Mouse (Mus musculus): ENCODE data around the gene Olfr1243. TPM values are rescaled to one million over a fixed set of nuclear protein-coding genes. Genes with fewer than 3 reads are reported as not detected.
"Not testable (repeated sequence)": the region's sequence is repeated elsewhere in the genome, so short reads cannot be mapped to it uniquely, and the experiment has no call there.

The Olfr1243 gene
- not detected in 2 replicates for polyA plus RNA-seq (2012; rRNA removed)

- DNase-seq (ENCODE audit: low read depth): no peak
Measured at GRCm38 (mm10) chr2:89531387-89531786, at the start of gene Olfr1243. Olfr1243 (minus strand) TSS chr2:89531487.

GRCm38 (mm10) chr2:89578347-89578746, 47.1 kb upstream of the Olfr1243 start, which contains the start of gene Olfr1245:
Olfr1245 (minus strand) TSS chr2:89578447.
- no peak for DNase-seq (ENCODE audit: low read depth)

GRCm38 (mm10) chr2:89562706-89563105, 31.4 kb upstream of the Olfr1243 start:
- not testable (repeated sequence) for DNase-seq (ENCODE audit: low read depth)

GRCm38 (mm10) chr2:89544516-89544915, 13.2 kb upstream of the Olfr1243 start:
- no peak for DNase-seq (ENCODE audit: low read depth)

GRCm38 (mm10) chr2:89539923-89540322, 8.6 kb upstream of the Olfr1243 start:
- no peak for DNase-seq (ENCODE audit: low read depth)

GRCm38 (mm10) chr2:89498235-89498634, 33.1 kb downstream of the Olfr1243 start, which contains the start of gene Olfr1242:
Olfr1242 (minus strand) TSS chr2:89498335.
- DNase-seq (ENCODE audit: low read depth): no peak

- no peak for DNase-seq (ENCODE audit: low read depth)
Measured at GRCm38 (mm10) chr2:89487026-89487425, 44.3 kb downstream of the Olfr1243 start, which contains the start of gene Olfr1241. Olfr1241 (minus strand) TSS chr2:89487126.

Other genes with a start within 250 kb of the Olfr1243 start
- not detected in 2 replicates for gene Olfr1229, start 243.5 kb downstream of the Olfr1243 start, polyA plus RNA-seq (2012; rRNA removed)
- not detected in 2 replicates for gene Olfr1230, start 234.2 kb downstream of the Olfr1243 start, polyA plus RNA-seq (2012; rRNA removed)
- not detected in 2 replicates for gene Olfr1231, start 224.4 kb downstream of the Olfr1243 start, polyA plus RNA-seq (2012; rRNA removed)
- not detected in 2 replicates for gene Olfr1232, start 201.8 kb downstream of the Olfr1243 start, polyA plus RNA-seq (2012; rRNA removed)
- not detected in 2 replicates for gene Olfr1233, start 189.1 kb downstream of the Olfr1243 start, polyA plus RNA-seq (2012; rRNA removed)
- gene Olfr1234, start 166.6 kb downstream of the Olfr1243 start, polyA plus RNA-seq (2012; rRNA removed): not detected in 2 replicates
- gene Olfr1238, start 121.8 kb downstream of the Olfr1243 start, polyA plus RNA-seq (2012; rRNA removed): not detected in 2 replicates
- gene Olfr1239, start 111.1 kb downstream of the Olfr1243 start, polyA plus RNA-seq (2012; rRNA removed): not detected in 2 replicates
- not detected in 2 replicates for gene Olfr1240, start 88.5 kb downstream of the Olfr1243 start, polyA plus RNA-seq (2012; rRNA removed)
- not detected in 2 replicates for gene Olfr1241, start 44.4 kb downstream of the Olfr1243 start, polyA plus RNA-seq (2012; rRNA removed)
- not detected in 2 replicates for gene Olfr1242, start 33.2 kb downstream of the Olfr1243 start, polyA plus RNA-seq (2012; rRNA removed)
- gene Olfr1245, start 47.0 kb upstream of the Olfr1243 start, polyA plus RNA-seq (2012; rRNA removed): not detected in 2 replicates
- gene Olfr1246, start 61.7 kb upstream of the Olfr1243 start, polyA plus RNA-seq (2012; rRNA removed): not detected in 2 replicates
- gene Olfr1247, start 82.6 kb upstream of the Olfr1243 start, polyA plus RNA-seq (2012; rRNA removed): not detected in 2 replicates
- gene Olfr1248, start 86.8 kb upstream of the Olfr1243 start, polyA plus RNA-seq (2012; rRNA removed): not detected in 2 replicates
- not detected in 2 replicates for gene Olfr1249, start 103.5 kb upstream of the Olfr1243 start, polyA plus RNA-seq (2012; rRNA removed)
- gene Olfr1250, start 130.0 kb upstream of the Olfr1243 start, polyA plus RNA-seq (2012; rRNA removed): not detected in 2 replicates
- not detected in 2 replicates for gene Olfr1251, start 140.4 kb upstream of the Olfr1243 start, polyA plus RNA-seq (2012; rRNA removed)
- not detected in 2 replicates for gene Olfr1252, start 193.5 kb upstream of the Olfr1243 start, polyA plus RNA-seq (2012; rRNA removed)
- gene Olfr1253, start 225.6 kb upstream of the Olfr1243 start, polyA plus RNA-seq (2012; rRNA removed): not detected in 2 replicates

Data from gonadal fat pad, adult 2 months (tissue).